Mouse (Mus musculus) ES-Bruce4 (cell line): ENCODE data around the gene Gstt1. TPM values are rescaled to one million over a fixed set of nuclear protein-coding genes. Genes with fewer than 3 reads are reported as not detected.

Source experiments
- H3K27ac ChIP-seq: 2 replicates; pipeline ENCODE4 v1.5.1; 2012; ENCODE audit warnings: low read length, inconsistent platforms; ENCODE audit not compliant: insufficient read depth
- H3K27me3 ChIP-seq: 2 replicates; pipeline ENCODE4 v1.6.1; 2012; ENCODE audit warnings: mild to moderate bottlenecking, low read length, inconsistent platforms; ENCODE audit not compliant: control insufficient read depth, poor library complexity, insufficient read depth, severe bottlenecking
- H3K36me3 ChIP-seq: 2 replicates; pipeline ENCODE4 v1.6.1; 2012; ENCODE audit warnings: inconsistent platforms, mild to moderate bottlenecking, low read length, moderate library complexity; ENCODE audit not compliant: control insufficient read depth, poor library complexity, insufficient read depth, severe bottlenecking
- H3K4me1 ChIP-seq: one replicate; pipeline ENCODE4 v1.8.1; 2011; ENCODE audit warnings: low read length; ENCODE audit not compliant: control insufficient read depth, insufficient read depth
- H3K4me3 ChIP-seq: 2 replicates; pipeline ENCODE4 v1.5.1; 2011; ENCODE audit warnings: low read depth, mild to moderate bottlenecking, low read length
- H3K9ac ChIP-seq: 2 replicates; pipeline ENCODE4 v1.6.1; 2012; ENCODE audit warnings: low read depth, mild to moderate bottlenecking, inconsistent platforms; ENCODE audit not compliant: poor library complexity, severe bottlenecking
- H3K9me3 ChIP-seq: replicated peaks from 2 replicates; pipeline ENCODE4 v1.6.1; 2012; ENCODE audit warnings: mild to moderate bottlenecking, low read length, inconsistent platforms; ENCODE audit not compliant: control insufficient read depth, poor library complexity, insufficient read depth, severe bottlenecking
- CTCF ChIP-seq: IDR thresholded peaks from one replicate; pipeline ENCODE4 v1.8.1; 2011; ENCODE audit warnings: low read depth, low read length
- EP300 ChIP-seq: IDR thresholded peaks from 2 replicates; pipeline ENCODE4 v1.6.1; 2011; ENCODE audit warnings: low read depth, low read length; ENCODE audit not compliant: insufficient read depth
- POLR2A ChIP-seq: IDR thresholded peaks from one replicate; pipeline ENCODE4 v1.8.1; 2011; ENCODE audit warnings: low read length; ENCODE audit not compliant: insufficient read depth
- polyA plus RNA-seq: library from polyadenylated mRNA; stranded (reverse); fragments of >200 nt; gene quantifications from 2 replicates; pipeline ENCODE4 v1.2.4, GENCODE M21; 2011; ENCODE audit warnings: low read depth; ENCODE audit not compliant: missing spikeins, insufficient read depth, insufficient read length

Gene Gstt1
- polyA plus RNA-seq, 1 experiment: 9.5 TPM

GRCm38 (mm10) chr10:75740866-75741265, 57.5 kb downstream of the Gstt1 start:
- TF ChIP-seq EP300: no peak
- no peak for TF ChIP-seq POLR2A
- TF ChIP-seq CTCF: no peak
- no peak overlapping the region for H3K27ac ChIP-seq
- H3K9me3 ChIP-seq: no peaks in the 10 kb centered on the region
- H3K36me3 ChIP-seq: peaks cover 27% of the 10 kb centered on the region
- no peak overlapping the region for H3K9ac ChIP-seq
- H3K4me3 ChIP-seq: no peak overlapping the region
- no peaks in the 10 kb centered on the region for H3K27me3 ChIP-seq
- no peaks in the 10 kb centered on the region for H3K4me1 ChIP-seq

Other genes starting within 250 kb of the Gstt1 start
- not detected in 2 replicates for gene Lrrc75b, start 238.3 kb downstream of the Gstt1 start, polyA plus RNA-seq
- 2.8 and 4.4 TPM in 2 replicates for gene Ggt1, start 237.0 kb downstream of the Gstt1 start, polyA plus RNA-seq
- 0.81 and 0.90 TPM in 2 replicates for gene Ggt5, start 209.2 kb downstream of the Gstt1 start, polyA plus RNA-seq
- 11.1 and 11.7 TPM in 2 replicates for gene Susd2, start 154.6 kb downstream of the Gstt1 start, polyA plus RNA-seq
- gene Cabin1, start 34.2 kb downstream of the Gstt1 start, polyA plus RNA-seq: 35.6 and 41.5 TPM in 2 replicates
- gene Ddt, start 25.2 kb downstream of the Gstt1 start, polyA plus RNA-seq: 99.5 and 108 TPM in 2 replicates
- not detected in 2 replicates for gene Gm20441, start 17.6 kb downstream of the Gstt1 start, polyA plus RNA-seq
- gene Gstt3, start 17.2 kb downstream of the Gstt1 start, polyA plus RNA-seq: 9.7 and 11.6 TPM in 2 replicates
- not detected in 2 replicates for gene Gstt4, start 24.0 kb upstream of the Gstt1 start, polyA plus RNA-seq
- gene Gstt2, start 38.8 kb upstream of the Gstt1 start, polyA plus RNA-seq: 26.3 and 31.9 TPM in 2 replicates
- gene Mif, start 61.7 kb upstream of the Gstt1 start, polyA plus RNA-seq: 1,651 and 1,929 TPM in 2 replicates
- 9.6 and 13.8 TPM in 2 replicates for gene Derl3, start 94.8 kb upstream of the Gstt1 start, polyA plus RNA-seq
- 71.1 and 79.6 TPM in 2 replicates for gene Smarcb1, start 123.0 kb upstream of the Gstt1 start, polyA plus RNA-seq
- gene Chchd10, start 134.5 kb upstream of the Gstt1 start, polyA plus RNA-seq: 405 and 450 TPM in 2 replicates
- gene Mmp11, start 137.9 kb upstream of the Gstt1 start, polyA plus RNA-seq: 23.1 and 27.9 TPM in 2 replicates
- 0.66 and 0.91 TPM in 2 replicates for gene Gm867, start 142.1 kb upstream of the Gstt1 start, polyA plus RNA-seq
- 1.2 TPM in 1 of 2 replicates, not detected in the other for gene Vpreb3, start 144.5 kb upstream of the Gstt1 start, polyA plus RNA-seq
- gene Gm5134, start 155.9 kb upstream of the Gstt1 start, polyA plus RNA-seq: 0.38 and 0.43 TPM in 2 replicates
- gene Zfp280b, start 234.1 kb upstream of the Gstt1 start, polyA plus RNA-seq: 59.7 and 63.2 TPM in 2 replicates